Mouse (Mus musculus) thymus, postnatal 25 days (tissue): ENCODE measurements at regions not wholly inside any gene's neighbourhood (a gene's known extent, or its start where the extent isn't known, plus 50 kb on each side); places are given as distances from the start of the nearest gene placed in this dataset.

Experiments
- DNase-seq: peaks from one replicate; pipeline ENCODE4 v3.0.0; 2022

GRCm38 (mm10) chr2:51447616-51448015 lies 179.7 kb upstream of the Tas2r134 start:
- DNase-seq: no peak

- DNase-seq: no peak
These were observed 182.8 kb upstream of the Tas2r134 start for GRCm38 (mm10) chr2:51444386-51445080.

GRCm38 (mm10) chr2:51443946-51444345 lies 183.4 kb upstream of the Tas2r134 start:
- no peak for DNase-seq

GRCm38 (mm10) chr2:51439047-51439446 lies 188.3 kb upstream of the Tas2r134 start:
- DNase-seq: no peak

- DNase-seq: peak; percentile 58
These were observed 190.7 kb upstream of the Tas2r134 start for GRCm38 (mm10) chr2:51436590-51436989.

- no peak for DNase-seq
These were observed 195.7 kb upstream of the Tas2r134 start for GRCm38 (mm10) chr2:51431564-51431963.

- DNase-seq: no peak
These were observed 197.6 kb upstream of the Tas2r134 start for GRCm38 (mm10) chr2:51429716-51430115.

- DNase-seq: no peak
These were observed 204.9 kb upstream of the Tas2r134 start for GRCm38 (mm10) chr2:51422442-51422841.

- DNase-seq: no peak
These were observed 209.2 kb upstream of the Tas2r134 start for GRCm38 (mm10) chr2:51417908-51418690.

- DNase-seq: no peak
These were observed 238.9 kb upstream of the Tas2r134 start for GRCm38 (mm10) chr2:51388390-51388789.

- no peak for DNase-seq
These were observed 238.2 kb upstream of the Rnd3 start for GRCm38 (mm10) chr2:51387136-51387535.

GRCm38 (mm10) chr2:51376597-51376996 lies 227.7 kb upstream of the Rnd3 start:
- DNase-seq: no peak

GRCm38 (mm10) chr2:51374636-51375035 lies 225.7 kb upstream of the Rnd3 start:
- DNase-seq: no peak

GRCm38 (mm10) chr2:51372771-51373170 lies 223.9 kb upstream of the Rnd3 start:
- no peak for DNase-seq

- no peak for DNase-seq
These were observed 214.1 kb upstream of the Rnd3 start for GRCm38 (mm10) chr2:51362825-51363616.

GRCm38 (mm10) chr2:51355281-51355680 lies 206.4 kb upstream of the Rnd3 start:
- no peak for DNase-seq

- no peak for DNase-seq
These were observed 205.9 kb upstream of the Rnd3 start for GRCm38 (mm10) chr2:51354800-51355199.

GRCm38 (mm10) chr2:51349614-51350013 lies 200.7 kb upstream of the Rnd3 start:
- no peak for DNase-seq

- no peak for DNase-seq
These were observed 199.9 kb upstream of the Rnd3 start for GRCm38 (mm10) chr2:51348774-51349173.

- no peak for DNase-seq
These were observed 198.2 kb upstream of the Rnd3 start for GRCm38 (mm10) chr2:51347086-51347485.

GRCm38 (mm10) chr2:51342421-51342820 lies 193.5 kb upstream of the Rnd3 start:
- DNase-seq: no peak

- DNase-seq: no peak
These were observed 185.5 kb upstream of the Rnd3 start for GRCm38 (mm10) chr2:51334437-51334836.

- DNase-seq: no peak
These were observed 178.2 kb upstream of the Rnd3 start for GRCm38 (mm10) chr2:51327081-51327480.

- no peak for DNase-seq
These were observed 172.8 kb upstream of the Rnd3 start for GRCm38 (mm10) chr2:51321676-51322075.
